Mouse (Mus musculus): ENCODE data around the gene Sept9.
A peak's percentile ranks its signal among the peaks of the same experiment; 100 is the strongest.

Gene Sept9

GRCm38 (mm10) chr11:117222899-117223298, 23.4 kb downstream of the Sept9 start:
- DNase-seq (ENCODE audit: low spot score) = peak; percentile 60

GRCm38 (mm10) chr11:117224804-117225203, 25.3 kb downstream of the Sept9 start:
- DNase-seq (ENCODE audit: low spot score) = no peak

- no peak for DNase-seq (ENCODE audit: low spot score)
These were observed 26.2 kb downstream of the Sept9 start for GRCm38 (mm10) chr11:117225531-117226213.

GRCm38 (mm10) chr11:117226214-117226535, 26.7 kb downstream of the Sept9 start:
- DNase-seq (ENCODE audit: low spot score) = no peak

- no peak for DNase-seq (ENCODE audit: low spot score)
These were observed 28.7 kb downstream of the Sept9 start for GRCm38 (mm10) chr11:117228139-117228538.

GRCm38 (mm10) chr11:117231551-117231950, 32.1 kb downstream of the Sept9 start:
- DNase-seq (ENCODE audit: low spot score) = peak; percentile 41

GRCm38 (mm10) chr11:117232032-117232431, 32.6 kb downstream of the Sept9 start:
- DNase-seq (ENCODE audit: low spot score) = peak; percentile 63

GRCm38 (mm10) chr11:117232886-117233458, 33.5 kb downstream of the Sept9 start:
- peak; percentile 70 for DNase-seq (ENCODE audit: low spot score)

- no peak for DNase-seq (ENCODE audit: low spot score)
These were observed 34.4 kb downstream of the Sept9 start for GRCm38 (mm10) chr11:117233818-117234217.

- DNase-seq (ENCODE audit: low spot score) = no peak
These were observed 35.8 kb downstream of the Sept9 start for GRCm38 (mm10) chr11:117235086-117235897.

- peak; percentile 22 for DNase-seq (ENCODE audit: low spot score)
These were observed 36.5 kb downstream of the Sept9 start for GRCm38 (mm10) chr11:117235898-117236459.

GRCm38 (mm10) chr11:117238169-117238568, 38.7 kb downstream of the Sept9 start:
- peak; percentile 84 for DNase-seq (ENCODE audit: low spot score)

- no peak for DNase-seq (ENCODE audit: low spot score)
These were observed 40.2 kb downstream of the Sept9 start for GRCm38 (mm10) chr11:117239617-117240016.

GRCm38 (mm10) chr11:117240322-117240721, 40.9 kb downstream of the Sept9 start:
- DNase-seq (ENCODE audit: low spot score) = no peak

GRCm38 (mm10) chr11:117240861-117241738, 41.6 kb downstream of the Sept9 start:
- DNase-seq (ENCODE audit: low spot score) = no peak

GRCm38 (mm10) chr11:117242339-117243084, 43.1 kb downstream of the Sept9 start:
- DNase-seq (ENCODE audit: low spot score) = no peak

GRCm38 (mm10) chr11:117243536-117244290, 44.3 kb downstream of the Sept9 start:
- DNase-seq (ENCODE audit: low spot score) = no peak

GRCm38 (mm10) chr11:117245041-117245725, 45.7 kb downstream of the Sept9 start:
- DNase-seq (ENCODE audit: low spot score) = no peak

GRCm38 (mm10) chr11:117245846-117246245, 46.4 kb downstream of the Sept9 start:
- DNase-seq (ENCODE audit: low spot score) = no peak

GRCm38 (mm10) chr11:117246286-117246685, 46.8 kb downstream of the Sept9 start:
- DNase-seq (ENCODE audit: low spot score) = peak; percentile 29

Data from yolk sac, embryonic 10.5 days (tissue).